Mouse (Mus musculus): Measurements from ENCODE around the gene Wnt3a.

DNA sequence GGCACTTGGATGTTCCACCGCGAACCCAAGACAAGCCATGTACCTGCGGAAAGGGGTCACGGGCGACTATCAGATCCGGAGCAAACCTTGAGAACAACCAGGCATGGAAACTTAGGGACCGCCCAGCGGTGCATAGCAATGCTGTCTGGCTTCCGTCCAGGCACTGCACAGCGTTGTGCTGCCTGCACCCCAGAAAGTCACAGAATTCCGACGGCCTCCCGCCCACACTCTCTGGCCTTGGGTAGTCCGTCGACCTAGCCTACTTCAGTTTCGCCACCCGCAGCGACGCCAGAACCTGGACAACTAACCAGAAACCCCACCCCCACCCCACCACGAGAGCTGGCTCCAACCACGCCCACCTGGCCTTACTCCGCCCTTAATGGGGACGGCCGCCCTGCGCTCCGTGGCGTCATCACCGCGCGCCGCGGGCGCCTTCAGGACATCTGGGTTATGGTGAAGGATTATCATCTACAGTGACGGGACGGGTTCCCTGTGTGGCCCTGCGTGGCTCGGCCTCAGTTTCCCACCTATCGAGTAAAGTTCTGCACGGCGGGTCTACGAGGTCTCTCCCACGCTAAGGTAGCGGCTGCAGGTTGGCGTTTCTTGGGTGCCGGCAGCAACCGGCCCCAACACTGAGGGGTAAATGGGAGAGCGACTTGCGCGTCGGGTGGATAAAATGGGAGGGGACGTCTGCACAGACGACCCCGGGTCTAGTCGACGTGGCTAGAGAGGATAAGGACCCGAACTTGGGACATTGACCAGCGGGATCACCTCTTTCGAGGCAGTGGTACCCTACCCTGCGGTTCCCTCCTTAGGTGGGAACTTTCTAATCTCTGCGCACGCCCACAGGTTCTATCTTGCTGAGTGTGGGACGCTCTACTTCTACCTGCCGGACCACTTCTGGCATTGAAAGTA lies 88.2 kb downstream of the Wnt3a start, which contains the start of gene Mrpl55:
- TF ChIP-seq CTCF (IDR thresholded peaks at IDR 0.05; ENCODE audit: extremely low read depth, insufficient read depth, low read length) (no peak), POLR2A (IDR thresholded peaks at IDR 0.05; ENCODE audit: extremely low read depth, insufficient read depth, low read length) (peak; percentile 80; the same call in 1 of the 2 replicates)
